ENCODE assay signal across 9 mouse cellular contexts in genomic region chr6:62576200-62576599, GRCm38 (mm10).
DNase-seq lines count a peak whose midpoint lies in the region; ATAC-seq lines count a peak whose summit lies in the region.
"Had no signal": no experiment of that assay in that cellular context is flagged by ENCODE, and none has a peak within 500 bp of the region (broad histone marks: within the 10 kb centered on the region; RNA-seq: fewer than 3 reads in every experiment).

No protein-coding gene starts in this region.

- no peak overlapping the region for H3K9ac ChIP-seq in hindbrain, embryonic 11.5 days (ENCODE audit: low read depth, low read length)
- H3K9ac ChIP-seq in hindbrain, embryonic 13.5 days, result no peak overlapping the region
- no peak overlapping the region for H3K9ac ChIP-seq in neural tube, embryonic 14.5 days (replicated peaks; ENCODE audit: low read depth, low read length)

- intact Hi-C loops in left cerebral cortex, postnatal 10 days (cut with DNase I), result no loop called here

- H3K27me3 ChIP-seq in hindbrain, embryonic 11.5 days (ENCODE audit: control insufficient read depth, insufficient read depth, low read length), result no peaks in the 10 kb centered on the region
- no peaks in the 10 kb centered on the region for H3K27me3 ChIP-seq in hindbrain, embryonic 13.5 days
- no peaks in the 10 kb centered on the region for H3K27me3 ChIP-seq in neural tube, embryonic 14.5 days (ENCODE audit: control insufficient read depth, insufficient read depth, low read length)

- WGBS in hindbrain, embryonic 11.5 days, result 43% methylated on average over 5 of the region's 5 CpGs
- WGBS in hindbrain, embryonic 13.5 days, result 28% methylated on average over 5 of the region's 5 CpGs
- 24% methylated on average over 5 of the region's 5 CpGs for WGBS in neural tube, embryonic 14.5 days

- H3K9me3 ChIP-seq in hindbrain, embryonic 11.5 days (ENCODE audit: control insufficient read depth, low read length), result no peaks in the 10 kb centered on the region
- no peaks in the 10 kb centered on the region for H3K9me3 ChIP-seq in hindbrain, embryonic 13.5 days
- H3K9me3 ChIP-seq in neural tube, embryonic 14.5 days (ENCODE audit: control insufficient read depth, low read length), result no peaks in the 10 kb centered on the region

- no peak overlapping the region for H3K4me2 ChIP-seq in hindbrain, embryonic 11.5 days (replicated peaks; ENCODE audit: low read depth, low read length)
- H3K4me2 ChIP-seq in hindbrain, embryonic 13.5 days, result no peak overlapping the region
- H3K4me2 ChIP-seq in neural tube, embryonic 14.5 days (ENCODE audit: low read depth, low read length), result no peak overlapping the region

- no peak for ATAC-seq in hindbrain, embryonic 11.5 days (ENCODE audit: low FRiP score)
- no peak for ATAC-seq in hindbrain, embryonic 13.5 days (ENCODE audit: low FRiP score)
- ATAC-seq in neural tube, embryonic 14.5 days (ENCODE audit: low read depth), result peak; percentile 49; the same call in 1 of the 2 replicates

- H3K4me3 ChIP-seq in hindbrain, embryonic 11.5 days (ENCODE audit: low read depth, low read length), result no peak overlapping the region
- H3K4me3 ChIP-seq in hindbrain, embryonic 13.5 days, result no peak overlapping the region
- H3K4me3 ChIP-seq in neural tube, embryonic 14.5 days (ENCODE audit: low read depth, low read length), result no peak overlapping the region
- H3K4me3 ChIP-seq: myocyte had no signal

- H3K4me1 ChIP-seq in hindbrain, embryonic 11.5 days (replicated peaks; ENCODE audit: control insufficient read depth, insufficient read depth, low read length), result no peaks in the 10 kb centered on the region
- H3K4me1 ChIP-seq in hindbrain, embryonic 13.5 days (replicated peaks), result no peaks in the 10 kb centered on the region
- no peaks in the 10 kb centered on the region for H3K4me1 ChIP-seq in neural tube, embryonic 14.5 days (ENCODE audit: control insufficient read depth, insufficient read depth, low read length)

- H3K36me3 ChIP-seq in hindbrain, embryonic 11.5 days (ENCODE audit: control insufficient read depth, insufficient read depth, low read length), result no peaks in the 10 kb centered on the region
- no peaks in the 10 kb centered on the region for H3K36me3 ChIP-seq in hindbrain, embryonic 13.5 days
- H3K36me3 ChIP-seq in neural tube, embryonic 14.5 days (ENCODE audit: control insufficient read depth, insufficient read depth, low read length), result no peaks in the 10 kb centered on the region

- H3K27ac ChIP-seq in hindbrain, embryonic 11.5 days (ENCODE audit: low read depth, low read length), result no peak overlapping the region
- no peak overlapping the region for H3K27ac ChIP-seq in hindbrain, embryonic 13.5 days
- H3K27ac ChIP-seq in neural tube, embryonic 14.5 days (ENCODE audit: low read depth, low read length), result no peak overlapping the region

- DNase-seq in hindbrain, embryonic 11.5 days (ENCODE audit: low spot score), result peak; percentile 61
- peak; percentile 10 for DNase-seq in urinary bladder, postnatal 25 days (ENCODE audit: low spot score)
- no peak for DNase-seq in urinary bladder, postnatal 10 days (ENCODE audit: low spot score)
- peak; percentile 67 for DNase-seq in embryo, embryonic 11 days
- DNase-seq in thymus, postnatal 10 days (ENCODE audit: low spot score in 2 of 2), result no peak
- DNase-seq in left cerebral cortex, postnatal 10 days (ENCODE audit: extremely low spot score in 1 of 2, low spot score in 2 of 2), result no peak

Comparison
In these comparisons a context has a peak if more than half of its experiments do, and no peak if none do; other contexts are left out.
1. DNase-seq: peak in hindbrain, embryonic 11.5 days (single experiment), urinary bladder, postnatal 25 days (single experiment) and embryo, embryonic 11 days (single experiment); none in urinary bladder, postnatal 10 days (single experiment), thymus, postnatal 10 days (0 of 2) and left cerebral cortex, postnatal 10 days (0 of 2).